Mouse (Mus musculus): Measurements from ENCODE around the gene Nme6.
A peak's percentile ranks its signal among the peaks of the same experiment; 100 is the strongest.
"Not testable (repeated sequence)": the region's sequence is repeated elsewhere in the genome, so short reads cannot be mapped to it uniquely, and the experiment has no call there.

Gene Nme6

DNA sequence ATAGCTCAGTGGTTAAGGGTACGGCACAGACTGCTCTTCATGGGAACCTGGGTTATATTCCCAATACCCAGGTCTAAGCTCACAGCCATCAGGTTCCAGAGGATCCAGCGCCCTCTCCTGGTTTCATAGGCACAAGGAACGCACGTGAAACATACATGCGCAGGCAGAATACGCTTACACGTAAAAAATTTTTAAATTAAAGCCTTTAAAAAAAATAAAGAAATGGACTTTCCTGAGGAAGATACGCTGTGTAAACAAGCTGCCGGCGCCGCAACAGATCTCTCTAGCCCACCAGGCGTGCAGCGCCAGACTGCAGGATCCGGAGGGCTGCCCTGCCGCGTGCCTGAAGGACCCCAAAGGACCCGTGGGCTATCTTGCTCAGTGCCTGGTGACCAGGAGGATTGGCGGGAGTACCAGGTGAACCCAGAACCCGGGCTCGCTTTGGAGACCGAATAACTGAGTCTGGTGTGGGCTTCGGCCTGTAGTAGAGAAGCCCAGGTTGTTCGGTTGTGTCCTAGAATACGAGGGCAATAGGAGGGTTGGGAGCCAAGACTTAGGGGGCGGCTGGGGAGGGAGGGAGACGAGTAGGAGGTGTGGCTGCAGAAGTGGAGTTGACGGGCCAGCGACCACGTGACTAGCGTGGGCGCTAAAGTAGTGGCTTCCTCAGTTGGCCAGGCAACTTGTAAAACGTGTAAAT lies at the start of gene Nme6:
Gene Nme6, plus strand, starts transcription at position 359 of the 697 bp plus-strand sequence.
- peak; percentile 90 for DNase-seq (ENCODE audit: low read depth)

DNA sequence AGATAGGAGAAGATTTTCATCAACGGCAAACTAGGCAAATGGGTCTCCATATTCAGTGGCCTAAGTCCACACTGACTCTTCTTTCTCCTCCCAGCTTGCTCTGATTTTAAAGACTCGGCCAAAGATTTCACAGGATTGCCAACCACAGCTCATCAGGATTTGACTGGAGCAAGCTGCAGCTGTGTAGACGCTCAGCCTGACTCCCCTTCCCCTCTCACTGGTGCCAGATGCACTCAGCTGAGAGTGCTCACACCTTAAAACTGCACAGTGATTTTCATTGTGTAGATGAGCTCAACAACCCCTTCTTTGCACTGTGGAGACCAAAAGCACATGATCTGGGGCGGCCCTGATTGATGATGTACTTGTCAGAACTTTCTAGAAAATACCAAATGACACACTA lies 42.0 kb upstream of the Nme6 start, which contains the start of gene Fbxw27:
Gene Fbxw27, minus strand, starts transcription at position 101 of the 400 bp plus-strand sequence.
- not testable (repeated sequence) for DNase-seq (ENCODE audit: low read depth)

DNA sequence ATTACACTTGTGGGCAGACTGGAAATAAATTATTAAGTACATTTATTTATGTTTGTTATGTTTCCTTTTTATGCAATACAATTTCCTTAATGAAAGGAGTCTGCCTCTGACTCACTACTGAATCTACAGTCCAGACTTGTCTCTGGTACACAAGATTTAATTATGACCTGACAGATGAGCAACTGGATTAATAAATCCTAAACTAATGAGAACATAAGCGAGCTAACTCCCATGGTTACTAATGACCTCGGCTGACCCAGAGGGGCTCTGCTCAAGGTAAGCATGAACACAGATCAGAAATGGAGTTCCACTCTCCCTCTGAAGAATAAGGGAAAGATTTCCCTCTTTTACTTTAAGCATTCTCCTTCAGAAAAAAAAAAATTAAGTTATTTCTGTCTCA lies 37.3 kb upstream of the Nme6 start:
- no peak for DNase-seq (ENCODE audit: low read depth)

DNA sequence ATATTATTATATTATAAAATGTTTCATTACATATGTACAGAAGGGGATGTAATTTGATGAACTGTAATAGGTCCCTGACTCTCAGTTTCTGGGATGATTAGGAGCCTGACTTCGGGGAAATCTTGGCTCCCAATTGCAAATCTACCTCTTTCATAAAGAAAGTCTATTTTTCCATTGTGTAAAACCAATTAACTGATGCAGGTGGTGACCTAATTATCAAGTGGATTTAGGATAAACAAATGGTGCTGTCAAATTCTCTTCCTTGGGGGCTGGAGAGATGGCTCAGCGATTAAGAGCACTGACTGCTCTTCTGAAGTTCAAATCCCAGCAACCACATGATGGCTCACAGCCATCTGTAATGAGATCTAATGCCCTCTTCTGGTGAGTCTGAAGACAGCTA lies 36.7 kb upstream of the Nme6 start:
- no peak for DNase-seq (ENCODE audit: low read depth)

DNA sequence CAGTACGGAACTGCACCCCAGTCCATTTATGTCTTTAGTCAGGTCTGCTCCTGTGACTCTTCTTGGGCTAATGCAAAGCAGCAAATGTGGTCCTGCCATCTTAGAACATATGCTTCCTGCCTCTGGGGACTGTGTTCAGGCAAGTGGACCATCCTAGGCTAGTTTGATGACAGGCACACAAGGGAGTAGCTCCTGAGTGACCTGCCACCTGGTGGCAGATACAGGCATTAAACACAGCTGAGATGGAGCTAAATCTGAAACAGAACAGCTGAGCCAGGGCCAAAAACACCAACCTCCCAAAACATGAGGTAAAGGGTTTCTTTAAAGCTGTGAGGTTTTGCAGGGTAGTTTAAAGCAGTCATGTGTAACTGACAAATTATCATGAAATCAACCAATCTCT lies 34.5 kb upstream of the Nme6 start:
- DNase-seq (ENCODE audit: low read depth) = peak; percentile 38

DNA sequence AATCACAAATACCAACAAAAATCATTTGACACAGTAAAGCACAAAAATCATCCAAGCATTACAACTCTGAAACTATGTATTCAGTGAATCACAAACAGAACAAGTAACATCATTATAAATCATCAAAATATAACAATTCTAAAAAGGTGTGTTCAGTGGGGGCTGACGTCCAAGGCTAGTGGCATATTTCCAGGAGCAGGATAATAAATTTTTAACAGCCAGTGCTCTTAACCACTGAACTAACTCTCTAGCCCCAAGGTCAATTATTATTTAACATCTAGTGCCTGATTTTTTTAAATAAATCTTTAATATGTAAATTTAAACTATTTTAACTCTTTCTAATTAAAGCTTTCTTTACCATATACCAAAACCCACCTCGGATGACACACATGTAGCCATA lies 27.0 kb upstream of the Nme6 start:
- DNase-seq (ENCODE audit: low read depth) = not testable (repeated sequence)

DNA sequence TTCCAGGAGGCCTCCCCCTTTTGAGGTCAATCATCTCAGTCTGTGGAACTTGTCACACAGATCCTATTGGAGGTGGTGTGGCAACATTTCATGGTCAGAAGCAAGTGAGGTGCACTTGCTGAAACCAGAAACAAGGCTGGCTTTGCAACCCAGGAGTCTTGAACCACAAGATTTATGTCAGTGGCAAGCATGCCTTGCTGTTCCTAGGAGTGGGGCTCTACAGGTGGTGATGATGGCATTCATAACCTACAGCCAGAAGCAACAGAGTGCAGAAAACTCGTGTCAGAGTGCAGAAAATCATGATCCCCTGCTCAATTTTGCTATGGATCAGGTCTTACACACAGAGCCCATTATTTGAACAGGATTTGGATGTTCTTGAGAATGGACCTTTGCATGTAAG lies 26.3 kb upstream of the Nme6 start:
- no peak for DNase-seq (ENCODE audit: low read depth)

DNA sequence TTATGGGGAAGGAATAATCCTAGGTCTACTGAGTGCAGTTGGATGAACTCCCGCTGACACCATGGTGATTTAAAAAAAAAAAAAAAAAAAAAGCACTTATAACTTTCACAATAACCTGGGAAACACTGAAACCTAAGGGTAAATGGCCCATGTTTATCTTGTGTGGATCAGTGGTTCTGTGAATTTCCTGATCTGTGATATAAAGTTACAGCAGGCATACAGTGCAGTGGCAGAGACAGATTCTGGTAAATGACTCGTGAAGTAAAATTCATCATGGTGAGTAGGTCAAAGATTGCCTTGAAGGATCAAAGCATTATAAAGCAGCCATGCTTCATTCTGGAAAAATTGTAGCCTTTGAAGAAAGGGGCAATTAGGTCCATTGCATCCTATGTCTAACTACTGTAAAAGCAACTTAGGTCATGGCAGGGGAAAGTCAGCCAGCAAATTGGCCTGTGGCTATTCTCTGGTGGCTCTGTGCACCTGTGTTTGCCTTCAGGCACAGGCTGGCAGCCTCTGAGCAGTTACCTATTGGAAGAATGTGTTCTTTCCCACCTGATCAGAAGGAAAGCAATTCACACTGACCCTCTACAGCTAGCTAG lies 25.8 kb upstream of the Nme6 start:
- DNase-seq (ENCODE audit: low read depth) = no peak

DNA sequence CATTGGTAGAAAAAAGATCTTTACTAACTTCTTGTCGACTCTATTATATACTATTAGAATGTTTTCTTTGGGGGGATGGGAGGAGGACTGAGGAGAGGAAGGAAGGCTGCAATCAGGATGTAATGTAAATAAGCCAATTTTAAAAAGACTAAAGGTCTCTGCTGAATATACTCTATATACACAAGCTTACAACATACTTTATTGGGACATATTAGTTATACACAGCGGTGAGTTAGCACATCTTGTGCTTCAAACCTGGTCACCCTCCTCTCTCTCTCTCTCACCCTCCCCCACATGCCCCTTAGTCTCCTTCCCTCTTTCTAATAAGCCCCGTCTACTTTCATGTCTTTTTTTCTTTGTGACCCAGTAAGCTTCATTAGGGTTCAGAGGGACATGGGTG lies 24.7 kb upstream of the Nme6 start:
- DNase-seq (ENCODE audit: low read depth) = no peak

DNA sequence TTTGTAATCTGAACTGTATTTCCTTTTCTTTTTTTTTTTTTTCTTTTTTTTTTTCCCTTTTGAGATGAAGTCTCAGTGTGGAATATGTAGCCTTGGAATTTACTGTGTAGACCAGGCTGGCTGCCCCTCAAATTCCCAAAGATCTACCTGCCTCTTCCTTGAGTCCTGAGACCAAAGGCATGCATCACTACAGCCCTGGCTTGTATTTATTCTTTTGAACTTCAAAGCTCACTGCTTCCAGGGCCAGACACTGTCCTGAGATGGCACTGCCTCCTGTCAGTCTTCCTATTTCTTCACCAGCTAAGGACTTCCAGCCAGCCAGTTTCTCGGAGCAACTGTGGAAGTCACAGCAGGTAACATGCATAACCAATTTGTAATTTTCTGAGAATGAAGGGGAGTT lies 20.6 kb upstream of the Nme6 start, which contains the start of gene Spink8:
Gene Spink8, plus strand, starts transcription at position 301 of the 400 bp plus-strand sequence.
- no peak for DNase-seq (ENCODE audit: low read depth)

DNA sequence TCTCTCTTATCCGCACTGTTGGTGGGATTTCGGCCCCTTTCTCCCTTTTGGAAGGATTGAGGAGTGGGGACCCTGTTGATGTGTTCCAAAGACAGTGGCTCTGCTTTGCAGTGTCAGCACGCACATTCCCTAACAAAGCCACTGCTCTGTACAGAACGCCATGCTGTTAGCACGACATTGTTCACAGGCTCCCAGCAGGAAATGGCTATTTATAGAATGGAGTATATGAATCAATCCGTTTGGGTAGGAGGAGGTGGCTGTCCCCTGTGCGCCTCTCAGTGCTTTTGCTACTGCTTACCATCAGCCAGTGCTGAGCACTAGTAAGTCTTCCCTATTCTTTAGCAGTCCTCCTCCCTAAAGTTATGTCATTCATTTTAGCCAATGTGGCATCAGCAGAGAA lies 19.1 kb upstream of the Nme6 start:
- DNase-seq (ENCODE audit: low read depth) = no peak

DNA sequence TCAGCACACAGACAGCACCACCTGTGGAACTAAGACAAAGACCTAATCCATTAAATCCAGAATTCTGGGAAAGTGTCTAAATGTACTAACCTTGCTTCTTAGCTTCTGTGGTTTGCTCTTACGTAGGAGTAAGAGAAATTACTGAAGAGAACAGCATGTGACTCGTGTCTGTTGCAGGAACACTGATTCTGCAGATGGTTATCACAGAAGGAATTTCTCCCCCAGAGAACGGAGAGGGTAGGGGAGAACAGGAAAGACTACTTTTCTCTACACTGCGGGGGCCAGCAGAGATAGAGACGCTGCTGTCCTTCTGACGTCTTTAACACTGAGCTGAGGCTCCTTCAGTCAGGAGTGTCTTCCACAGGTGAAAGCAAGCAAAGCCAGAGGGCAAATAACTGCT lies 16.2 kb upstream of the Nme6 start:
- DNase-seq (ENCODE audit: low read depth) = no peak

DNA sequence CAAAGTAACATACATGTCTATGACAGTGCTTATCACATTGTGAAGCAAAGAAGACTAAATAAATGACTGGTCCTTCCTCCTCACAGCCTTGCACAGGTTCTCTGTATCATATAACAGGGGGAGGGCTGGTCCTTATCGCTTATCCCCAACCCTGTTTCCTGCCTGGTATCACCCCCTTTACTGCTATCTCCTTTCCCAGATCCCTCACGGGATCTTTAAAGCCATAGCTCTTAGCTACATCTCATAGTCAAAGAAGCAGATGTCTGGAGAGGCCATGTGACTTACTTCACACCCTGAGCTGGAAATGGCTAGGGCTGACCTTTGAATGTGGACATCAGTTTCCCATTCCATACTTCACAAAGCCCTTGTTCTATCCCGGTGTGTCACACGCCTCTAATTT lies 6.8 kb upstream of the Nme6 start:
- DNase-seq (ENCODE audit: low read depth) = no peak

DNA sequence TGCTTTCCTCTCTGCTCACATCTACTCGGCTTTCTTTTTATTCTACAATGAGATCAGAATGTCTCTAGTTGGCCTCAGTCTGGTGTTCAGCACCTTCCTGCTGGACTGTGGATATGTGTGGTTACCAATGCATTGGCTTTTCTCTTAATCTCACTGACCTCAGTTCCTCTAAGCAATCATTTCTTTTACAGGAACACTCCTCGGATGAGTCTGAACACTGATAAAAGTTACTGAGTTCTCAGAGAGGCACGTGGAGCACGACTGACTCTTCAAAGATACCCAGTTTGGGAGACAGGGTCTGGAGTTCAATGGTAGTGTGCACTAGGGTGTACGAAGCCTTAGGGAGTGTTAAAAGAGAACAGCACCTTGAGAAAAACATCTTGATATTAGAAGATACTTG lies 6.4 kb upstream of the Nme6 start:
- DNase-seq (ENCODE audit: low read depth) = no peak

DNA sequence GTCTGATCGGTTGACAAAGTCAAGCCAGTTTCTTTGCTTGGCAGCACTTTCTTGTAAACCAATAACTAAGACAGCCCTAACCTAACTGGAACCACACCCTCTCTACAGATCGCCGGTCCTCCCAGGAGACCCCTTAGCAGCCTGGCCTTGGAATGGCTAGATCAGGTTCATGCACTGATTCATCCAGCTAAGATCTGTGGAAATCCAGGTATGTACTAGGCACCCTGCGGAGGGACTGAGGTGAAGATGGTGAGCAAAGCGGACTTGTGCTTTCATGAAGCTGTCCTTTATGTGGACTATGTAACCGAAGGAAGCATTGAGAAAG lies 501 bp downstream of the Nme6 start:
- DNase-seq (ENCODE audit: low read depth) = no peak

DNA sequence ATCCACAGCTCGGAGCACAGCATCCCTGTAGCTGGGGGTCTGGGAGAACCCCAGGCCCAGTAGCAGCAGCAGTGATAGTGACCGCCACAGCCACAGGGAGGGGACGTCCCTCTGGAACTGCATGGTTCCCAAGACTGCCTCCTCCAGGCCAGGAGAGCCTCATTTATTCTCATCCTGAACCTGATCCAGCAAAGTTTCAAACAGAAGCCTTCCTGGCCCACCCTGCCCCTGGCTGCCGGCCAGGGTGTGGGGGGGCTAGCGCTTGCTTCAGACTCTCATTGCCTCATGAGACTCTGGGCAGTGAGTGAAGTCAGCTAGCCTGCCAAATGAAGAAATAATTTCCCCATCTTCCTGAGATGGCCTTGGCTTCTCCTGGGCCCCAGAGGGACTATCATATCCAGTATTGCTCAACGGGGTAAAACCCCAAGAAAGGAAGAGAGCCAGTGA lies 16.8 kb downstream of the Nme6 start, which contains the start of gene Camp:
Gene Camp, minus strand, starts transcription at position 306 of the 447 bp plus-strand sequence.
- DNase-seq (ENCODE audit: low read depth) = no peak

DNA sequence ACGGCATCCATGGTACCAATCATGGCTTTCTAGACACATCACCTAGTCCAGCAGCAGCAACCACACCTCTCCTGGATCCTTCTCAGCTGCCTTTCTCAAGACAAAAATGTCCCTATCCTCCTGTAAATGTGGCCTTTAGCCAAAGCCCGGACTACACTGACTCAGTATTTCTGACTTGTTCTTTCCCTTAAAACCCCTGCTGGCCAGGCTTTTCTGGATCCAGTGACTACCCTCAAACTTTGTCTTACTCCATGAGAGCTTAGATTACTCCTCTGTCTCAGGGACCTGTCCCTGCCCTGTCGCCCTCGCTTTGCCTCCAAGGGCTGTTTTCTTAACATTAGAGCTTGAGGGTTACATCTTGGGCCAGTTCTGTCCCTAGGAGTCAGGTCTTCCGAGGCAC lies 17.6 kb downstream of the Nme6 start:
- no peak for DNase-seq (ENCODE audit: low read depth)

DNA sequence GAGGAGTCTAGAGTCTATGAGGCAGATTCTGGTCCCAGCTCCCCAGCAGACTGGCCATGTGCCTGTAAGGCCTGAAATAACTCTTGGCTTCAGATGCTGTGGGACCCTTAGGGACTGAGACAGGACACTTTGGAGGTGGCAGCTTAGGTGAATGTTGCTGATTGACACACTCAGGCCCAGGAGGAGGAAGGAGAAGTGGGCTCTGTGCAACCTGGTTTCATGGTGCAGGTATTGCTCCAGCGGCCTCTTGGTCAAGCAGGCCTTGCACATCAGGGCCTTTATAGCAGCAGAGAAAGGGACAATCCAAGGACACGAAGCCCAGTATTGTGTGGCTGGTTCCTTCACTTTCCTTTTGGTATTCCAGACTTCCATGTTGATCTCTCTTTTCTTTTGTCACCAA lies 21.8 kb downstream of the Nme6 start:
- DNase-seq (ENCODE audit: low read depth) = no peak

DNA sequence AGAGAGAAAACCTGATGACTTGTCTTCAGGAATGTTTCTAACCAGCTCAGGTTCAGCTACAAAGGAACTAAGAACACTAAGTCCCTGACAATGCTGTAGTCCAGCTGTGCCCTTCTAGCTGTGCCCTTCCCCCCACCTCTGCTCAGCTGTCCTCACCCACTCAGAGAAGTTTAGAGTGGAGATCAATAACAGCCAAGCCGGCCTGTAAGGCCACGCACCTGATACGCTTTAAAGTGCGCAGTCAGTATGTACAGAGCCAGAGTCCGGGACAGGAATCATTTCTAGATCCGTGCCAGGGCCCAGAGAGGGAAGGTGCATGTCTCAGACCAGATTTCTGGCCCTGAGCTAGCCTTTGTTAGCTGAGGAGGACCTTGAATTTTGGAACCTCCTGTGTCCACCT lies 23.4 kb downstream of the Nme6 start:
- no peak for DNase-seq (ENCODE audit: low read depth)

DNA sequence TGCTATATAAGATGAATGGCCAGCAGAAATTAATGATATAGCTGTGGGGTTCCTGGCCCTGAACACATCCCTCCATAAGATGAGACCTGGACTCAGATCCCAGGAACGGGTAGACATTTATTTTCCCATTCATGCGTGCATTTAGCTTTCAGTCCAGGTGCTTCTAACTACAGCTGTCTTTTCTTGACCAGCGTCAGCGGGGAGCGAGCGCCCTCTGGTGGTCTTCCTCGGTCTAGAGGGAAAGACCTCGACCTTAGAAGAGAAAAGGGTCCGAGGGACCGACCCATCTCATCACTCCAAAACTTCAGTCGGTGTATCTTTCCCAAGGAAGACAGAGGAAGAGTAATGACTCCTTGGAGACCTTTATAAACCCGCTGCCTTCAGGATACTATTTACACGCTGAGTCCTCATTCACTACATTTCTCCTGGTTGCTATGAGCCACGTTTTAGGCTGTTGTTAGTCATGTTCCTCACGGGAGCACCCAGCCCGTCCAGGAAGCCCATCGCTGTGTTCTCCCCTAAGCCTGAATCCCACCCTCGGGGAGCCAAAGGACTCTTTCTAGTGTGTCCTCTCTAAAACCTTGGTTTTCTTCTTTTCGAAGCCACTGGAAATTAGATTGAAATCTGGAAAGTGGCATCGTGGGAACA lies 30.0 kb downstream of the Nme6 start:
- DNase-seq (ENCODE audit: low read depth) = peak; percentile 80

DNA sequence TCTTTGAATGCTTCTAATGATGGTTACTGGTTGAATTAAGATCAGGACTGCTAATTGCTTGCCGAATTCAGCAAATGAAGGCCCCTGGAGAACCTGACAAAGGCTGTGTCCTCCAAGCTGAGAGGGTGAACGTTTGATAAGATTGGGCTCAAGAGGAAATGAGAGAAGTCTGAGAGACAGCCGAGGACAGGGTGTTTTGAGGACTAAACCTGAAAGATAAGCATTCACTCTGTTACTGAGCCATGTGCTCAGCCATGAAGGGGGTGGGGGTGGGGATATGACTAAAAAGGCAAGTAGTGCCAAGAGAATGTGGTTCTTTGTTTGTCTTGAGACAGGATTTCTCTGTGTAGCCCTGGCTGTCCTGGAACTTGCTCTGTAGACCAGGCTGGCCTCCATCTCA lies 30.5 kb downstream of the Nme6 start:
- no peak for DNase-seq (ENCODE audit: low read depth)

DNA sequence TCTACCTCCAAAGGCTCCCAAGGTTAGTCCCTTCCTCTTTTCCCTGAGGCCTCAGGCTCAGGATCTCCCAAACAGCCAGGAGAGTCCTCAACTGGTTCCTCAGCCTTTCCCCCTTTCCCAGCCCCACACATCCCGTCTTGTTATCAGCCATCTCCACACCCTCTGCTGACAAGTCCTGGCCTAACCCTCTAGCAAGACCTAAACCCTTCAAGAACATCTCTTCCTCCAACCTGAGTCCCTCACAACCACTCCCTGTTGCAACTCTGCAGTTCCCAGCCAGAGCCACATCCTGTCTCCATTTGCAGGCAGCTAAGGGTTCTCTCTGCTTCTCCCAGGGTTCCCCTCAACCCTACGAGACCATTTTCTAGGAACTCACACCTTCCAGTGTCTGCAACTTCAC lies 33.7 kb downstream of the Nme6 start:
- DNase-seq (ENCODE audit: low read depth) = no peak

DNA sequence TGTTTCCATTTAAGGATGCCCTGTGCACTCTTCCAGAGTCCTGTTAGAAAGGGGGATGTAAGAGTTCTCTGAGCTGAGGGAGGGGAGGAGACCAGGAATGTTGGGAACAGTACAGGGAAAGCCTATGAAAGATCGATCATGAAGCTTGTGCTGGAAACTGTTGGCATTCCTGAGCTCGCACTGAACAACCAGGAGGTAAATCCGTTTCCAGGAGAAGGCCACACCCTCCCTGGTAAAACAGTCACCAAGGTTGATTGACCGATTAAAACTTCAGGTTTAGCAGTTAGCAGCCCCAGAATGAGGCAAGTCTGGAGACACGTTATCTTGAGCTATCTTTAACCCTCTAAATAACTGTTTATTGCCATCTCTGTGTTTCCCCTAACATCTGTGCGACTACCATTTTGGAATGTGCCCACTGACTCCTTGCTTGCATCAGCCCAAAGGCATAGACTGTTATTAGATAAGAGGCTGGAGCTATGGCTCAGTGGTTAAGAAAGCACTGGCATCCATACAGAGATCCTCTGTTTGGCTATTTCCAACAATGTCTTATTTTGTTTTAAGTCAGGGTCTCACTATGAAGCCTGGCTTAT lies 38.5 kb downstream of the Nme6 start:
- DNase-seq (ENCODE audit: low read depth) = no peak
